Mouse (Mus musculus) lung, postnatal 0 days (tissue): ENCODE results near the gene Gpn2.

Experiments
- CTCF ChIP-seq: IDR thresholded peaks from 2 replicates; pipeline ENCODE4 v1.5.1; 2016; ENCODE audit warnings: antibody characterized with exemption, mild to moderate bottlenecking
- EP300 ChIP-seq: IDR thresholded peaks from 2 replicates; pipeline ENCODE4 v1.6.1; 2016; ENCODE audit warnings: antibody characterized with exemption, mild to moderate bottlenecking, control low read depth

- 0 out of 2 replicates have a peak, but pooled peaks have one; percentile 6 for TF ChIP-seq EP300
- no peak for TF ChIP-seq CTCF
Measured at GRCm38 (mm10) chr4:133631769-133632411, 47.7 kb downstream of the Gpn2 start.
